Mouse (Mus musculus): ENCODE data around the gene Mreg.

Gene Mreg

GRCm38 (mm10) chr1:72191449-72191848 is 20.7 kb downstream of the Mreg start:
- no peak for DNase-seq (ENCODE audit: low read depth, low spot score)

GRCm38 (mm10) chr1:72188142-72188738 is 23.9 kb downstream of the Mreg start:
- DNase-seq (ENCODE audit: low read depth, low spot score): no peak

- DNase-seq (ENCODE audit: low read depth, low spot score): no peak
Measured at GRCm38 (mm10) chr1:72187486-72187885, 24.6 kb downstream of the Mreg start.

- no peak for DNase-seq (ENCODE audit: low read depth, low spot score)
Measured at GRCm38 (mm10) chr1:72186151-72186550, 26.0 kb downstream of the Mreg start.

GRCm38 (mm10) chr1:72183554-72183953 is 28.6 kb downstream of the Mreg start:
- DNase-seq (ENCODE audit: low read depth, low spot score): no peak

GRCm38 (mm10) chr1:72182930-72183499 is 29.1 kb downstream of the Mreg start:
- peak; percentile 23 for DNase-seq (ENCODE audit: low read depth, low spot score)

- no peak for DNase-seq (ENCODE audit: low read depth, low spot score)
Measured at GRCm38 (mm10) chr1:72179947-72180346, 32.2 kb downstream of the Mreg start.

- no peak for DNase-seq (ENCODE audit: low read depth, low spot score)
Measured at GRCm38 (mm10) chr1:72176239-72176638, 35.9 kb downstream of the Mreg start.

GRCm38 (mm10) chr1:72174183-72174582 is 37.9 kb downstream of the Mreg start:
- DNase-seq (ENCODE audit: low read depth, low spot score): no peak

- DNase-seq (ENCODE audit: low read depth, low spot score): no peak
Measured at GRCm38 (mm10) chr1:72173402-72174051, 38.6 kb downstream of the Mreg start.

- no peak for DNase-seq (ENCODE audit: low read depth, low spot score)
Measured at GRCm38 (mm10) chr1:72172788-72173187, 39.3 kb downstream of the Mreg start.

- DNase-seq (ENCODE audit: low read depth, low spot score): no peak
Measured at GRCm38 (mm10) chr1:72171001-72171860, 40.9 kb downstream of the Mreg start.

GRCm38 (mm10) chr1:72167024-72167423 is 45.1 kb downstream of the Mreg start:
- no peak for DNase-seq (ENCODE audit: low read depth, low spot score)

- DNase-seq (ENCODE audit: low read depth, low spot score): no peak
Measured at GRCm38 (mm10) chr1:72166468-72166814, 45.7 kb downstream of the Mreg start.

GRCm38 (mm10) chr1:72165723-72166467 is 46.2 kb downstream of the Mreg start:
- DNase-seq (ENCODE audit: low read depth, low spot score): no peak

GRCm38 (mm10) chr1:72160321-72160720 is 51.8 kb downstream of the Mreg start:
- no peak for DNase-seq (ENCODE audit: low read depth, low spot score)

GRCm38 (mm10) chr1:72145041-72145440 is 67.1 kb downstream of the Mreg start:
- no peak for DNase-seq (ENCODE audit: low read depth, low spot score)

GRCm38 (mm10) chr1:72144426-72144825 is 67.7 kb downstream of the Mreg start:
- DNase-seq (ENCODE audit: low read depth, low spot score): no peak

- peak; percentile 62 for DNase-seq (ENCODE audit: low read depth, low spot score)
Measured at GRCm38 (mm10) chr1:72141893-72142480, 70.1 kb downstream of the Mreg start.

GRCm38 (mm10) chr1:72136101-72136500 is 76.0 kb downstream of the Mreg start:
- peak; percentile 83 for DNase-seq (ENCODE audit: low read depth, low spot score)

- no peak for DNase-seq (ENCODE audit: low read depth, low spot score)
Measured at GRCm38 (mm10) chr1:72134534-72134933, 77.6 kb downstream of the Mreg start.
